Mouse (Mus musculus): ENCODE results near the gene Zfyve9. TPM values are rescaled to one million over a fixed set of nuclear protein-coding genes. Genes with fewer than 3 reads are reported as not detected.

Gene Zfyve9
- polyA plus RNA-seq (2015; fragmentation: Nextera tagmentation; extraction: Ambion mirVana), result 0.94 and 1.2 TPM in 2 replicates

- peak; percentile 69 for DNase-seq (ENCODE audit: low spot score)
Observed at GRCm38 (mm10) chr4:108780057-108780863, at the start of gene Zfyve9. TSS of gene Zfyve9 (minus strand) at chr4:108780798.

GRCm38 (mm10) chr4:108826643-108827042 lies 46.0 kb upstream of the Zfyve9 start:
- DNase-seq (ENCODE audit: low spot score), result no peak

- no peak for DNase-seq (ENCODE audit: low spot score)
Observed at GRCm38 (mm10) chr4:108826096-108826495, 45.5 kb upstream of the Zfyve9 start.

GRCm38 (mm10) chr4:108825677-108826076 lies 45.1 kb upstream of the Zfyve9 start:
- DNase-seq (ENCODE audit: low spot score), result no peak

GRCm38 (mm10) chr4:108811550-108811949 lies 31.0 kb upstream of the Zfyve9 start:
- no peak for DNase-seq (ENCODE audit: low spot score)

GRCm38 (mm10) chr4:108811142-108811541 lies 30.5 kb upstream of the Zfyve9 start:
- no peak for DNase-seq (ENCODE audit: low spot score)

- DNase-seq (ENCODE audit: low spot score), result no peak
Observed at GRCm38 (mm10) chr4:108803535-108803934, 22.9 kb upstream of the Zfyve9 start.

- DNase-seq (ENCODE audit: low spot score), result peak; percentile 27
Observed at GRCm38 (mm10) chr4:108798083-108798830, 17.7 kb upstream of the Zfyve9 start.

- DNase-seq (ENCODE audit: low spot score), result no peak
Observed at GRCm38 (mm10) chr4:108796701-108797100, 16.1 kb upstream of the Zfyve9 start.

- no peak for DNase-seq (ENCODE audit: low spot score)
Observed at GRCm38 (mm10) chr4:108793941-108794340, 13.3 kb upstream of the Zfyve9 start.

GRCm38 (mm10) chr4:108790507-108790906 lies 9.9 kb upstream of the Zfyve9 start:
- no peak for DNase-seq (ENCODE audit: low spot score)

GRCm38 (mm10) chr4:108789258-108789936 lies 8.8 kb upstream of the Zfyve9 start:
- DNase-seq (ENCODE audit: low spot score), result no peak

GRCm38 (mm10) chr4:108782421-108783085 lies 2.0 kb upstream of the Zfyve9 start:
- no peak for DNase-seq (ENCODE audit: low spot score)

GRCm38 (mm10) chr4:108781596-108781995 lies 998 bp upstream of the Zfyve9 start:
- no peak for DNase-seq (ENCODE audit: low spot score)

GRCm38 (mm10) chr4:108780864-108781205 lies 237 bp upstream of the Zfyve9 start:
- DNase-seq (ENCODE audit: low spot score), result no peak

GRCm38 (mm10) chr4:108779763-108780056 lies 888 bp downstream of the Zfyve9 start:
- peak; percentile 21 for DNase-seq (ENCODE audit: low spot score)

GRCm38 (mm10) chr4:108768527-108768926 lies 12.1 kb downstream of the Zfyve9 start:
- DNase-seq (ENCODE audit: low spot score), result no peak

GRCm38 (mm10) chr4:108759583-108759982 lies 21.0 kb downstream of the Zfyve9 start:
- no peak for DNase-seq (ENCODE audit: low spot score)

- DNase-seq (ENCODE audit: low spot score), result no peak
Observed at GRCm38 (mm10) chr4:108746160-108746873, 34.3 kb downstream of the Zfyve9 start.

GRCm38 (mm10) chr4:108731582-108731981 lies 49.0 kb downstream of the Zfyve9 start:
- no peak for DNase-seq (ENCODE audit: low spot score)

- DNase-seq (ENCODE audit: low spot score), result no peak
Observed at GRCm38 (mm10) chr4:108730450-108730849, 50.1 kb downstream of the Zfyve9 start.
